Mouse (Mus musculus) olfactory bulb, adult 2 months (tissue): Measurements from ENCODE around the gene Hnrnpul1.

ENCODE experiments used
- CTCF ChIP-seq: fragments of 200-500 bp; IDR thresholded peaks from 2 replicates; pipeline ENCODE4 v1.5.1; 2012; ENCODE audit warnings: low read depth, mild to moderate bottlenecking, low read length, moderate library complexity; ENCODE audit not compliant: insufficient read depth
- POLR2A ChIP-seq: fragments of 200-500 bp; IDR thresholded peaks from 2 replicates; pipeline ENCODE4 v1.6.1; 2012; ENCODE audit warnings: mild to moderate bottlenecking, low read depth, low read length, moderate library complexity; ENCODE audit not compliant: insufficient read depth

DNA sequence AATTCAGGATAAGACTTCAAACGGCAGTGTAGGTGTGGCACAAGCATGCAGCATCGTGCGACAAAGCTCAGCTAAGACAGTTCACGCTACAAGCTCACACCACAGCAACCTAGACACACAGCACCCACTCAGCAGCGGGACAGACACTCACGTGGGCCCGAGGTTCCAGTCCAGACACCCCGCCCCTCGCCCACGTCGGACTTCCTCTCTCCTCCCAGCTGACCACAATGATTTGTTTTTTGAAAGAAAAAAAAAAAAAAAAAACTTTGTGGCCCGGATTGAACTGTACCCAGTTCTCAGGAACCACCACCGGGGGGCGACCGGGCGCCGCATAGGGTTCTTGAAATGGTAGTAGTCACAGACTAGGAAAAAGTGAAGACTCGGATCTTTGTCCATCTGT lies 1.5 kb upstream of the Hnrnpul1 start:
- TF ChIP-seq CTCF (peak; percentile 80), POLR2A (no peak)
